Comparison of ENCODE assay signal across 8 mouse cellular contexts in genomic region chr13:58806397-58806892, GRCm38 (mm10). TPM values are rescaled to one million over a fixed set of nuclear protein-coding genes. Genes with fewer than 3 reads are reported as not detected.
DNase-seq lines count a peak whose midpoint lies in the region; ATAC-seq and TF ChIP-seq lines count a peak whose summit lies in the region.

Gene Ntrk2 (plus strand): TSS chr13:58806569.

- H3K4me1 ChIP-seq in hindbrain, postnatal 0 days (ENCODE audit: insufficient read depth, low read length), result 0 out of 2 replicates have a peak, but pooled peaks cover 5% of the 10 kb centered on the region

- intact Hi-C loops in gastrocnemius, postnatal 14 days (cut with DNase I; ENCODE audit: low total_unique reads), result loop anchor here (5.0 to 10.0 kb wide), 2 partner anchors 266 to 558 kb away; no protein-coding TSS in a partner anchor

- H3K27me3 ChIP-seq in hindbrain, postnatal 0 days (ENCODE audit: insufficient read depth, low read length), result no peaks in the 10 kb centered on the region

- WGBS in hindbrain, postnatal 0 days, result under 1% methylated on average over 47 of the region's 47 CpGs

- peak within 1 kb of the TSS; percentile 82 for H3K4me3 ChIP-seq in hindbrain, postnatal 0 days (ENCODE audit: low read length)

- peak within 1 kb of the TSS; percentile 70 for H3K4me2 ChIP-seq in hindbrain, postnatal 0 days (ENCODE audit: low read depth, low read length)

- TF ChIP-seq CTCF in hindbrain, postnatal 0 days (IDR thresholded peaks at IDR 0.05; ENCODE audit: low read depth), result peak; percentile 89

- H3K9me3 ChIP-seq in hindbrain, postnatal 0 days (ENCODE audit: low read length), result no peaks in the 10 kb centered on the region

- ATAC-seq in hindbrain, postnatal 0 days, result peak; percentile 83
- no peak for ATAC-seq in activated CD4-positive, CD25-positive, alpha-beta regulatory T cell, adult 4 months

- no peaks in the 10 kb centered on the region for H3K36me3 ChIP-seq in hindbrain, postnatal 0 days (ENCODE audit: insufficient read depth, low read length)

- peak; percentile 67 to 71 for DNase-seq in adrenal gland, adult 18-20 months (ENCODE audit: low spot score in 2 of 2)
- peak; percentile 94 for DNase-seq in embryo, embryonic 10 days (ENCODE audit: low spot score)
- peak; percentile 86 for DNase-seq in gastrocnemius, postnatal 14 days
- peak; percentile 97 for DNase-seq in hindbrain, postnatal 0 days (ENCODE audit: low spot score)
- peak; percentile 90 for DNase-seq in left cerebral cortex, adult 11 months (ENCODE audit: low spot score)
- DNase-seq in lung, postnatal 14 days, result peak; percentile 82
- DNase-seq in right cerebral cortex, postnatal 10 days (ENCODE audit: low spot score in 2 of 2), result peak; percentile 96

- H3K9ac ChIP-seq in hindbrain, postnatal 0 days (replicated peaks; ENCODE audit: low read length), result peak within 1 kb of the TSS; percentile 91

- peak within 1 kb of the TSS; percentile 98 for H3K27ac ChIP-seq in hindbrain, postnatal 0 days

RNA-seq across cellular contexts. Expression of gene Ntrk2, which starts in this region (rescaled TPM):
- total RNA-seq in adrenal gland, adult 18-20 months (2021), result 10 to 100 TPM; 26.2 to 56.1 TPM
- 10 to 100 TPM in 1 of 2 experiments, 1 to 10 TPM in 1; 7.2 to 11.0 TPM for total RNA-seq in gastrocnemius, postnatal 14 days (2021)
- total RNA-seq in hindbrain, postnatal 0 days (2014; rRNA removed), result 229 and 233 TPM in 2 replicates
- polyA plus RNA-seq in hindbrain, postnatal 0 days (2015; fragmentation: Nextera tagmentation; extraction: Ambion mirVana), result 158 and 160 TPM in 2 replicates
- polyA plus RNA-seq in activated CD4-positive, CD25-positive, alpha-beta regulatory T cell, adult 4 months (2017; shearing (Covaris generic)), result not detected

Comparison
In these comparisons a context has a peak if more than half of its experiments do, and no peak if none do; other contexts are left out.
1. RNA of gene Ntrk2 (polyA plus RNA-seq): 158 to 160 TPM in hindbrain, postnatal 0 days; not detected in activated CD4-positive, CD25-positive, alpha-beta regulatory T cell, adult 4 months; every median in the first group is over 100 times any median in the second.
2. Peak in every context shown above with its lines, with median percentiles within 50 percentile points of each other: DNase-seq.